Mouse (Mus musculus) testis, adult 2 months (tissue): ENCODE measurements at regions not wholly inside any gene's neighbourhood (a gene's known extent, or its start where the extent isn't known, plus 50 kb on each side); places are given as distances from the start of the nearest gene placed in this dataset.

Experiments used
- CTCF ChIP-seq: fragments of 200-500 bp; IDR thresholded peaks from 2 replicates; pipeline ENCODE4 v1.5.1; 2012; ENCODE audit warnings: low read depth, mild to moderate bottlenecking, inconsistent platforms, low read length, moderate library complexity; ENCODE audit not compliant: control insufficient read depth, insufficient read depth, insufficient replicate concordance
- POLR2A ChIP-seq: fragments of 200-500 bp; IDR thresholded peaks from 2 replicates; pipeline ENCODE4 v1.6.1; 2012; ENCODE audit warnings: low read depth, mild to moderate bottlenecking, inconsistent platforms, low read length, moderate library complexity; ENCODE audit not compliant: control insufficient read depth

- TF ChIP-seq CTCF (no peak), POLR2A (no peak)
Measured at GRCm38 (mm10) chr3:143596949-143597593, 607.9 kb downstream of the Lmo4 start.
